Mouse (Mus musculus) brain, embryonic 14.5 days (tissue): ENCODE data around the gene Upp2. TPM values are rescaled to one million over a fixed set of nuclear protein-coding genes. Genes with fewer than 3 reads are reported as not detected.

Source experiments
- DNase-seq: peaks from one replicate; pipeline ENCODE4 v3.0.0-alpha.2; 2011; ENCODE audit warnings: low read depth
- CTCF ChIP-seq: fragments of 200-500 bp; IDR thresholded peaks from 2 replicates; pipeline ENCODE4 v1.5.1; 2012; ENCODE audit warnings: inconsistent platforms, mild to moderate bottlenecking, moderate library complexity, borderline replicate concordance; ENCODE audit not compliant: insufficient read depth, insufficient read length; ENCODE audit errors: extremely low read depth
- POLR2A ChIP-seq: fragments of 200-500 bp; IDR thresholded peaks from 2 replicates; pipeline ENCODE4 v1.6.1; 2012; ENCODE audit warnings: mild to moderate bottlenecking, inconsistent platforms, borderline replicate concordance; ENCODE audit not compliant: poor library complexity, insufficient read depth, insufficient read length, severe bottlenecking; ENCODE audit errors: extremely low read depth
- polyA plus RNA-seq: library from polyadenylated mRNA; depleted of rRNA; stranded (reverse); fragments of >200 nt; gene quantifications from 2 replicates; pipeline ENCODE4 v1.2.3, GENCODE M21; 2012

The Upp2 gene
- polyA plus RNA-seq, 1 experiment = 13.5 TPM

DNA sequence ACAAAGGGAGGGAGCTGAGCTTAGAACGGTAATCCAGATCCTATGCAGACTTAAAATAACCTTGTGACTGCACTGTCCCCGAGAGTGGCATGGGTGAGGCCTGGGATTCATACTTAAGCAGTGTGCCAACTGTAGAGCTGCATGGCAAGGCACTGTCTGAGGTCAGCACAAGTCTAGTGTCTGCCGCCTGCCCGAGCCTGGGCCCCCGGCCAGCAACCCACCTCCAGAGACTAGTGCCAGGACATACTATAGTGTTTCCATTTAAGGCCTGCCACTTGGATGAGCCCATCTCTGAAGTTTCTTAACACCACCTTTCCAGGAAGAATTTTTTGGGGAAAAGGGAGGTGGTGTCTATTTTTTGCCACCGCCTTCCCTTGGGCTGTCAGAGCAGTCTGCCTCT lies 1.8 kb upstream of the Upp2 start:
- DNase-seq = peak; percentile 39
- TF ChIP-seq POLR2A (no peak), CTCF (no peak)

GRCm38 (mm10) chr2:58566049-58566409 lies 1.1 kb upstream of the Upp2 start:
- no peak for DNase-seq
- TF ChIP-seq CTCF (no peak), POLR2A (no peak)

- DNase-seq = peak; percentile 74
- no peak for TF ChIP-seq POLR2A
- no peak for TF ChIP-seq CTCF
Measured at GRCm38 (mm10) chr2:58566410-58567065, 560 bp upstream of the Upp2 start.

- TF ChIP-seq CTCF (no peak), POLR2A (no peak)
- peak; percentile 56 for DNase-seq
Measured at GRCm38 (mm10) chr2:58567866-58568719, 995 bp downstream of the Upp2 start.

DNA sequence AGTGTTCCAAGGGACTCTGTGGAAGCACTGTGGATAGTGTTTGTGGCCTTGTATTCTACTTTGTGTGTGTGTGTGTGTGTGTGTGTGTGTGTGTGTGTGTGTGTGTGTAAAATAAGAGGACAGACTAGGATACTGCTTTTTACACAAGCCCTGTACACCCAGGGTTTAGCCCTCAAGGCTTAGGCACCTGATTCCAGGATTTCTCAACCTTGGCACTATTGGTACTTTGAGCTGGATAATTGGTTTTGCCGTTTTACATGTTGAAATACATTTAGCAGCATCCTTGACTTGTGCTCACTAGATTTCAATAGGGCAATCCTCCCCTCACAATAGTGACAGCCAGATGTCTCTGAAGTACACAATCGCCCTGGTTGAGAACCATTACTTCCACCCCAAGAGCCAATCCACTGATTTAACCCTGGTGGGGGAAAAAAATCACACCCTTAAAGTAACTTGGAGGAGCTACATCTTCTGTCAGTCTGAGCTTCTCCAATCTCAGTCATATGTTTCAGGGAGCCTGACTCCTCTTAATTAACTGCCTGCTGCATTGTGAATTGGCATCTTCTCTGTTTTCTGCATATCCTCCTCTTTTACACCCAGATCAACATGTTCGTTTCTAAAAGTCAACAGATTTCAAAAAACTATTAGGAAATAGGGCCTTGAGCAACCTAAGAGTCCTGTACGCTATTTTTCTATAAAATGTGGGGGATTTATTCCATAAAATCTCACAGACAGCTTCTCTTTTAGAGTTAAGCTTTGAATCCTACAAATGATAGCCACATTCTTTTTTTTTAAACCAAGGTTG lies 1.9 kb downstream of the Upp2 start:
- peak; percentile 62 for DNase-seq
- TF ChIP-seq POLR2A (no peak), CTCF (no peak)

- DNase-seq = no peak
- no peak for TF ChIP-seq POLR2A
- no peak for TF ChIP-seq CTCF
Measured at GRCm38 (mm10) chr2:58574167-58574566, 7.1 kb downstream of the Upp2 start.

- DNase-seq = peak; percentile 88
- TF ChIP-seq POLR2A (no peak), CTCF (no peak)
Measured at GRCm38 (mm10) chr2:58586311-58586710, 19.2 kb downstream of the Upp2 start.

DNA sequence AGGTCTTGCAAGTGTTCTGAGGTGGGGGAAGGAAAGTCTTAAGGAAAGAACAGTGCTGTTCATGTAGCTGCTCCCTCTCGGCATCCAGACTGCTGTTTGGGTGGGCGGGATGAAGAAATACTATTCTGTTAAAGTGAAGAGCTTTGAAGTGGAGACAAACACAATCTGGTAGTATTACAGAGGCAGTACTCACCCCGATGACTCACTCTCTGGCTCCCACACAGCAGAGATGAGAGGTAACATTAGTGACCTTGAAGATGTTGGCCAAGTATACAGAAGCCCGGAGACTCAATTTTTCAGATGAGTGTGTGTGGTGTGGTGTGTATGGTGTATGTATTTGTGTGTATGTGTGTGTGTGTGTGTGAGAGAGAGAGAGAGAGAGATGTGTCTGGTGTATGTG lies 22.5 kb downstream of the Upp2 start:
- DNase-seq = no peak
- no peak for TF ChIP-seq POLR2A
- TF ChIP-seq CTCF = no peak

GRCm38 (mm10) chr2:58590055-58590454 lies 23.0 kb downstream of the Upp2 start:
- no peak for TF ChIP-seq CTCF
- no peak for TF ChIP-seq POLR2A

DNA sequence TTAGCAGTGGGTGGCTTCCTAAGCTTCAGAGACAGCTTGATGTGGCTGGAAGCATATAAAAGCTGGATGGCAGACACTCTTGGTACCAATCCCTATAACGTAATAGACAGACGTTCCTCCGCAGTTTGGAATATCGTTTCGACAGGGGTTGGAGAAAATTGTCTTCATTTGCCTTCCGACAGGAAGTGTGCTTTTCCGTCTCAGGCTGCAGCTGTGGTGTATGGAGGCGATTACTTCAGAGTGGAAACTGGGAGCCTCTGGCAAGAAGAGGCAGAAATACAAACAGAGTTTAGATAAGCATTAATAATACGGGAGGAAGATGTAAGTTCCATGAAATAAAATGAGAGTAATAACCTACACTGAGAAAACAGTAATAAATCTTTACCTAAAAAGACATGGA lies 28.3 kb downstream of the Upp2 start:
- TF ChIP-seq CTCF (no peak), POLR2A (no peak)
- DNase-seq = no peak

More at GRCm38 (mm10) chr2:58590055-58590454, 23.0 kb downstream of the Upp2 start:
- DNase-seq = no peak

DNA sequence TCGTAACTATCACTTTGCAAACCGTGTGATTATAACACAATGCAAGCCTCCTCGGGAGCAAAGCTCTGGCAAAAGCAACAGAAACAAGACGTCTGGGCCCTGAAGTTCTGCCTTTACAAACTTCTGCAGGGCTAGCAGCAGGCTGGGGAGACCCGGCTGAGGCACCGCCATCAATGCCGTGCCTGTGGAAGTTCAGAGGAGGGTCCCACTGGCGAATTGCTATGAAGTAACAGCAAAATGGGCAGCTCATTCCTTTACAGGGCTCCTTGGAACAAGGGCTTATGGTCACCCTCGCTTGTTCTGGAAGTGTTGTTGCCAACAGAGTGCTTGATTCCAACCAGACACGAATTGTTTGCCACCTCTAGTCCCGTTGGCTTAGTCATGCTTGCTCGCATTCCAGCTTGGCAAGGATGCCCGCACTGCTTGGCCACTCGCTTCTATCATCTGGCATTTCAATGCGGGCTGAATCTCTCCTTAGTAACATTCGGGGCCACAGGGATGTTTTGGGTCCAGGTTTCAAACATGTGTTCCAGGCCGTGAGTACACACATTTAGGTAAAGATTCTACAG lies 29.8 kb downstream of the Upp2 start:
- no peak for TF ChIP-seq POLR2A
- peak; percentile 56 for DNase-seq

DNA sequence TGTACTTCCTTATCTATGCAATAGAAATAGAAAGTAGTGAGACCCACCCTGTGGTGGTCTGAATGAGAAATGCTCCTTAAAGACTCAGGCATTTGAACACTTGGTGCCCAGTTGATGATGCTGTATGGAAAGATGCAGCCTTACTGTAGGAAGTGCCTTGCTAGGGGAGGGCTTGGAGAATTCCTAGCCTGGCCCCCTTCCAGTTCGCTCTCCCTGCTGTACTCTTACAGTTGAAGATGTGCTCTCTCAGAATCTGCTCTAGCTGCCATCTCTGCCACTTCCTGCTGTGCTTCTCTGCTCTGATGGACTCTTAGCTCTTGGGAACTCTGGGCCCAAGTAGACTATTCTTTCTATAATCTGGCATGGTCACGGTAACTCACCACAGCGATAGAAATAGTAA lies 30.5 kb downstream of the Upp2 start:
- DNase-seq = no peak
- TF ChIP-seq POLR2A (no peak), CTCF (no peak)
